Mouse (Mus musculus) ES-Bruce4 (cell line): Measurements from ENCODE around the gene Myo5a. TPM values are rescaled to one million over a fixed set of nuclear protein-coding genes. Genes with fewer than 3 reads are reported as not detected.

Experiments
- H3K27ac ChIP-seq: 2 replicates; pipeline ENCODE4 v1.5.1; 2012; ENCODE audit warnings: low read length, inconsistent platforms; ENCODE audit not compliant: insufficient read depth
- H3K27me3 ChIP-seq: 2 replicates; pipeline ENCODE4 v1.6.1; 2012; ENCODE audit warnings: mild to moderate bottlenecking, low read length, inconsistent platforms; ENCODE audit not compliant: control insufficient read depth, poor library complexity, insufficient read depth, severe bottlenecking
- H3K36me3 ChIP-seq: 2 replicates; pipeline ENCODE4 v1.6.1; 2012; ENCODE audit warnings: inconsistent platforms, mild to moderate bottlenecking, low read length, moderate library complexity; ENCODE audit not compliant: control insufficient read depth, poor library complexity, insufficient read depth, severe bottlenecking
- H3K4me1 ChIP-seq: one replicate; pipeline ENCODE4 v1.8.1; 2011; ENCODE audit warnings: low read length; ENCODE audit not compliant: control insufficient read depth, insufficient read depth
- H3K4me3 ChIP-seq: 2 replicates; pipeline ENCODE4 v1.5.1; 2011; ENCODE audit warnings: low read depth, mild to moderate bottlenecking, low read length
- H3K9ac ChIP-seq: 2 replicates; pipeline ENCODE4 v1.6.1; 2012; ENCODE audit warnings: low read depth, mild to moderate bottlenecking, inconsistent platforms; ENCODE audit not compliant: poor library complexity, severe bottlenecking
- H3K9me3 ChIP-seq: replicated peaks from 2 replicates; pipeline ENCODE4 v1.6.1; 2012; ENCODE audit warnings: mild to moderate bottlenecking, low read length, inconsistent platforms; ENCODE audit not compliant: control insufficient read depth, poor library complexity, insufficient read depth, severe bottlenecking
- CTCF ChIP-seq: IDR thresholded peaks from one replicate; pipeline ENCODE4 v1.8.1; 2011; ENCODE audit warnings: low read depth, low read length
- EP300 ChIP-seq: IDR thresholded peaks from 2 replicates; pipeline ENCODE4 v1.6.1; 2011; ENCODE audit warnings: low read depth, low read length; ENCODE audit not compliant: insufficient read depth
- POLR2A ChIP-seq: IDR thresholded peaks from one replicate; pipeline ENCODE4 v1.8.1; 2011; ENCODE audit warnings: low read length; ENCODE audit not compliant: insufficient read depth
- polyA plus RNA-seq: library from polyadenylated mRNA; stranded (reverse); fragments of >200 nt; gene quantifications from 2 replicates; pipeline ENCODE4 v1.2.4, GENCODE M21; 2011; ENCODE audit warnings: low read depth; ENCODE audit not compliant: missing spikeins, insufficient read depth, insufficient read length

Myo5a gene
- polyA plus RNA-seq, 1 experiment, result 91.8 TPM

- Histone ChIP-seq H3K9ac (no peak overlapping the region), H3K36me3 (no peaks in the 10 kb centered on the region), H3K4me1 (no peaks in the 10 kb centered on the region), H3K27ac (peak overlapping the region; percentile 36; the same call in 1 of the 2 replicates), H3K9me3 (no peaks in the 10 kb centered on the region; the same call in 1 of the 2 replicates), H3K27me3 (no peaks in the 10 kb centered on the region), H3K4me3 (no peak overlapping the region)
- TF ChIP-seq EP300, result no peak
- TF ChIP-seq CTCF, result no peak
- TF ChIP-seq POLR2A, result no peak
These were observed 14.5 kb downstream of the Myo5a start for GRCm38 (mm10) chr9:75085242-75085824.

- TF ChIP-seq POLR2A (no peak), EP300 (no peak), CTCF (no peak)
These were observed 17.0 kb downstream of the Myo5a start for GRCm38 (mm10) chr9:75087823-75088222.

DNA sequence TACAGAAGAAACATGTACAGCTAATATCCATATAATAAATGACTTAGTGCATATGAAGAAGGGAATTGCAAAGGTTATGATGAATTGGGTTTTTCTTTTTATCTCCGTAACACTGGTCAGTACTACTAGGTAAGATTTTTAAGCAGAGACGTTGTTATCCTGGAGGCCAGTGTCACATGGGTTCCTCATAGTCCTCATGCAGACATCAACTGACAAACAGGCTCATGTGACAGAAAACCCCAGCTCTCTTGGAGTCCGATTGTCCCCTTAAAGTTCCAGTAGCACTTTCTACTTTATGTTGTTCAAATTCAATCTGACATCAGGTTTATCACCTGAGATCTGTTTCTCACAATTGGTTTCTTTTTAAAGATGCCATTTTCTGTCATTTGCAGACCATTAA is 18.5 kb downstream of the Myo5a start:
- Histone ChIP-seq H3K9ac (no peak overlapping the region), H3K4me1 (no peaks in the 10 kb centered on the region), H3K36me3 (no peaks in the 10 kb centered on the region), H3K9me3 (no peaks in the 10 kb centered on the region), H3K4me3 (no peak overlapping the region), H3K27ac (no peak overlapping the region), H3K27me3 (no peaks in the 10 kb centered on the region)
- TF ChIP-seq CTCF (no peak), POLR2A (no peak), EP300 (no peak)

More at GRCm38 (mm10) chr9:75087823-75088222, 17.0 kb downstream of the Myo5a start:
- H3K36me3 ChIP-seq, result no peaks in the 10 kb centered on the region
- no peak overlapping the region for H3K27ac ChIP-seq
- H3K4me3 ChIP-seq, result no peak overlapping the region
- no peak overlapping the region for H3K9ac ChIP-seq
- no peaks in the 10 kb centered on the region for H3K27me3 ChIP-seq
- H3K4me1 ChIP-seq, result no peaks in the 10 kb centered on the region
- no peaks in the 10 kb centered on the region for H3K9me3 ChIP-seq

- Histone ChIP-seq H3K9me3 (no peaks in the 10 kb centered on the region), H3K36me3 (no peaks in the 10 kb centered on the region), H3K4me3 (no peak overlapping the region), H3K4me1 (no peaks in the 10 kb centered on the region), H3K27me3 (no peaks in the 10 kb centered on the region), H3K9ac (no peak overlapping the region), H3K27ac (no peak overlapping the region)
- TF ChIP-seq EP300 (no peak), CTCF (no peak), POLR2A (no peak)
These were observed 21.3 kb downstream of the Myo5a start for GRCm38 (mm10) chr9:75092134-75092533.

- no peak overlapping the region for H3K27ac ChIP-seq
- no peaks in the 10 kb centered on the region for H3K4me1 ChIP-seq
- no peak for TF ChIP-seq POLR2A
- TF ChIP-seq CTCF, result no peak
- no peak for TF ChIP-seq EP300
- no peaks in the 10 kb centered on the region for H3K36me3 ChIP-seq
- H3K27me3 ChIP-seq, result no peaks in the 10 kb centered on the region
- H3K9me3 ChIP-seq, result no peaks in the 10 kb centered on the region
- no peak overlapping the region for H3K9ac ChIP-seq
- no peak overlapping the region for H3K4me3 ChIP-seq
These were observed 23.9 kb downstream of the Myo5a start for GRCm38 (mm10) chr9:75094762-75095161.

- Histone ChIP-seq H3K27me3 (no peaks in the 10 kb centered on the region), H3K9ac (no peak overlapping the region), H3K4me3 (no peak overlapping the region), H3K9me3 (no peaks in the 10 kb centered on the region), H3K36me3 (no peaks in the 10 kb centered on the region), H3K27ac (no peak overlapping the region), H3K4me1 (no peaks in the 10 kb centered on the region)
- no peak for TF ChIP-seq EP300
- no peak for TF ChIP-seq POLR2A
- no peak for TF ChIP-seq CTCF
These were observed 28.1 kb downstream of the Myo5a start for GRCm38 (mm10) chr9:75098937-75099336.
